In the genomic region with DNA sequence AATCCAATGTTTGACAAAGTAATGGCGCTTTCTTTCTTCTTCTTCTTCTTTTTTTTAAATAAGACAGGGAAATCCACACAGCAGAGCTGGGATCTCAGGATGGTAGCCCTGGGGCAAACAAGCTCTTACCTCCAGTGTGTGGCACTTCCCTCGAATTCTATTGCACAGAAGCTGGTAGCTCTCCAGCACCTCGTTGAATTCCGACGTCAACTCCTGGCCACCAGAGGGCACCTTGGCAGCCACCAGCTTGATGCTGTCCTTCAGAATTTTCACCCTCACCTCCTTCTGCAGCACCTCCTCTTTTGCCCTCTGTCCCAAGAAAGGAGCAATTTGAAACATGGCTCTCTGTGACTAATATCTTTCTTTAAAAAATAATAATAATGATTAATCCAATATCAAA, we compare ENCODE assay signal across 7 mouse cellular contexts.
DNase-seq lines count a peak whose midpoint lies in the region; ATAC-seq and TF ChIP-seq lines count a peak whose summit lies in the region.

No protein-coding gene starts in this region.

- DNase-seq in NIH3T3 (ENCODE audit: low read depth), result peak; percentile 81
- peak; percentile 35 for DNase-seq in c-Kit-positive CD71-negative TER-119-negative erythroid progenitor cells, embryonic 14.5 days (ENCODE audit: low read depth)
- peak; percentile 55 to 58 for DNase-seq in layer of hippocampus, postnatal 36 days
- peak; percentile 25 to 56 for DNase-seq in spleen, adult 2 months (ENCODE audit: low read depth in 1 of 2, low spot score in 2 of 2)

- no peaks in the 10 kb centered on the region for H3K36me3 ChIP-seq in forebrain, embryonic 12.5 days (replicated peaks)
- H3K36me3 ChIP-seq in hindbrain, embryonic 12.5 days, result no peaks in the 10 kb centered on the region
- peaks cover 13% of the 10 kb centered on the region; the same call in 1 of the 2 replicates for H3K36me3 ChIP-seq in spleen, adult 2 months (ENCODE audit: control insufficient read depth, insufficient read depth, low read length)

- no peaks in the 10 kb centered on the region for H3K4me1 ChIP-seq in forebrain, embryonic 12.5 days
- H3K4me1 ChIP-seq in hindbrain, embryonic 12.5 days, result no peaks in the 10 kb centered on the region; the same call in 1 of the 2 replicates
- H3K4me1 ChIP-seq in spleen, adult 2 months (ENCODE audit: control insufficient read depth, insufficient read depth, insufficient read length), result no peaks in the 10 kb centered on the region

- H3K4me3 ChIP-seq in forebrain, embryonic 12.5 days (replicated peaks), result no peak overlapping the region
- H3K4me3 ChIP-seq in hindbrain, embryonic 12.5 days, result no peak overlapping the region
- no peak overlapping the region for H3K4me3 ChIP-seq in spleen, adult 2 months (ENCODE audit: extremely low read depth, insufficient read depth, insufficient read length)

- no peaks in the 10 kb centered on the region for H3K27me3 ChIP-seq in forebrain, embryonic 12.5 days
- H3K27me3 ChIP-seq in hindbrain, embryonic 12.5 days, result no peaks in the 10 kb centered on the region
- H3K27me3 ChIP-seq in spleen, adult 2 months (ENCODE audit: control insufficient read depth, insufficient read depth, low read length), result no peaks in the 10 kb centered on the region

- TF ChIP-seq CTCF in spleen, adult 2 months (IDR thresholded peaks at IDR 0.05; ENCODE audit: extremely low read depth, insufficient read depth, insufficient read length, insufficient replicate concordance), result peak; percentile 74

- no peak overlapping the region for H3K27ac ChIP-seq in forebrain, embryonic 12.5 days
- H3K27ac ChIP-seq in hindbrain, embryonic 12.5 days, result no peak overlapping the region
- no peak overlapping the region for H3K27ac ChIP-seq in spleen, adult 2 months (ENCODE audit: insufficient read depth, low read length)

- ATAC-seq in forebrain, embryonic 12.5 days (ENCODE audit: low FRiP score), result peak; percentile 63; the same call in 1 of the 2 replicates
- peak; percentile 60; the same call in 1 of the 2 replicates for ATAC-seq in hindbrain, embryonic 12.5 days (ENCODE audit: low FRiP score)
- ATAC-seq in megakaryocyte-erythroid progenitor cell, adult 5-6 weeks (replicated peaks; ENCODE audit: low FRiP score, low TSS enrichment, poor library complexity, severe bottlenecking), result peak; percentile 93

- TF ChIP-seq POLR2A in spleen, adult 2 months (IDR thresholded peaks at IDR 0.05; ENCODE audit: low read depth, low read length), result no peak

- H3K4me2 ChIP-seq in forebrain, embryonic 12.5 days, result no peak overlapping the region
- no peak overlapping the region for H3K4me2 ChIP-seq in hindbrain, embryonic 12.5 days (replicated peaks)

- no peaks in the 10 kb centered on the region for H3K9me3 ChIP-seq in forebrain, embryonic 12.5 days
- H3K9me3 ChIP-seq in hindbrain, embryonic 12.5 days (replicated peaks), result no peaks in the 10 kb centered on the region

- WGBS in forebrain, embryonic 12.5 days, result 20% methylated on average over 5 of the region's 5 CpGs
- WGBS in hindbrain, embryonic 12.5 days, result 19% methylated on average over 5 of the region's 5 CpGs
- 20% methylated on average over 5 of the region's 5 CpGs for WGBS in spleen, adult 2 months

- H3K9ac ChIP-seq in forebrain, embryonic 12.5 days, result no peak overlapping the region
- no peak overlapping the region for H3K9ac ChIP-seq in hindbrain, embryonic 12.5 days
